Mouse (Mus musculus) hindbrain, embryonic 16.5 days (tissue): ENCODE data around the gene Mc3r. TPM values are rescaled to one million over a fixed set of nuclear protein-coding genes. Genes with fewer than 3 reads are reported as not detected.

ENCODE experiments used
- ATAC-seq: fragments of 200-750 bp; cut with Nextera tagmentation; 2 replicates; pipeline ENCODE4 v1.8.0; 2017; ENCODE audit warnings: moderate TSS enrichment, moderate library complexity
- H3K27ac ChIP-seq: fragments of 300-500 bp; sonication (generic); 2 replicates; pipeline ENCODE4 v1.5.1; 2014; ENCODE audit warnings: low read depth, mild to moderate bottlenecking, control low read depth, low read length, moderate library complexity
- H3K27me3 ChIP-seq: fragments of 300-500 bp; sonication (generic); replicated peaks from 2 replicates; pipeline ENCODE4 v1.6.1; 2014; ENCODE audit warnings: low read length; ENCODE audit not compliant: control insufficient read depth, insufficient read depth
- H3K36me3 ChIP-seq: fragments of 300-500 bp; sonication (generic); 2 replicates; pipeline ENCODE4 v1.6.1; 2014; ENCODE audit warnings: mild to moderate bottlenecking, low read length, moderate library complexity, mixed read lengths; ENCODE audit not compliant: control insufficient read depth, insufficient read depth
- H3K4me1 ChIP-seq: fragments of 300-500 bp; sonication (generic); 2 replicates; pipeline ENCODE4 v1.6.1; 2014; ENCODE audit warnings: low read depth, low read length; ENCODE audit not compliant: control insufficient read depth, insufficient read depth
- H3K4me2 ChIP-seq: fragments of 300-500 bp; sonication (generic); 2 replicates; pipeline ENCODE4 v1.6.1; 2014; ENCODE audit warnings: mild to moderate bottlenecking, low read length, control low read depth, moderate library complexity
- H3K4me3 ChIP-seq: fragments of 300-500 bp; sonication (generic); 2 replicates; pipeline ENCODE4 v1.5.1; 2014; ENCODE audit warnings: mild to moderate bottlenecking, low read length, control low read depth, moderate library complexity
- H3K9ac ChIP-seq: fragments of 300-500 bp; sonication (generic); 2 replicates; pipeline ENCODE4 v1.6.1; 2014; ENCODE audit warnings: low read depth, mild to moderate bottlenecking, control low read depth, low read length, moderate library complexity
- H3K9me3 ChIP-seq: fragments of 300-500 bp; sonication (generic); 2 replicates; pipeline ENCODE4 v1.6.1; 2014; ENCODE audit warnings: mild to moderate bottlenecking, low read length, moderate library complexity; ENCODE audit not compliant: control insufficient read depth
- WGBS: fragments of 180-500 bp; shearing (Covaris S2); extraction: QIAGEN DNeasy Blood & Tissue Kit; methylation state at CpG from one replicate; pipeline ENCODE4 v1.1.7; 2014; 5-methylcytosine and 5-hydroxymethylcytosine counted together
- polyA plus RNA-seq: library from polyadenylated mRNA; unstranded; fragments of >200 nt; fragmentation: Nextera tagmentation; extraction: Ambion mirVana; gene quantifications from 2 replicates; pipeline ENCODE4 v1.2.1, GENCODE M21; 2015

Mc3r gene
- polyA plus RNA-seq, 1 experiment from 2014 or later = 0.11 TPM

GRCm38 (mm10) chr2:172238220-172238619, 10.1 kb upstream of the Mc3r start:
- no peaks in the 10 kb centered on the region for H3K9me3 ChIP-seq
- 59% methylated on average over 5 of the region's 5 CpGs for WGBS
- no peaks in the 10 kb centered on the region for H3K36me3 ChIP-seq
- no peak overlapping the region for H3K4me2 ChIP-seq
- H3K9ac ChIP-seq = no peak overlapping the region
- H3K4me3 ChIP-seq = no peak overlapping the region
- H3K27ac ChIP-seq = no peak overlapping the region
- no peaks in the 10 kb centered on the region for H3K4me1 ChIP-seq
- H3K27me3 ChIP-seq = no peaks in the 10 kb centered on the region
- ATAC-seq = no peak

- Histone ChIP-seq H3K9ac (no peak overlapping the region), H3K27me3 (no peaks in the 10 kb centered on the region)
These were observed 7.3 kb upstream of the Mc3r start for GRCm38 (mm10) chr2:172241031-172241430.

DNA sequence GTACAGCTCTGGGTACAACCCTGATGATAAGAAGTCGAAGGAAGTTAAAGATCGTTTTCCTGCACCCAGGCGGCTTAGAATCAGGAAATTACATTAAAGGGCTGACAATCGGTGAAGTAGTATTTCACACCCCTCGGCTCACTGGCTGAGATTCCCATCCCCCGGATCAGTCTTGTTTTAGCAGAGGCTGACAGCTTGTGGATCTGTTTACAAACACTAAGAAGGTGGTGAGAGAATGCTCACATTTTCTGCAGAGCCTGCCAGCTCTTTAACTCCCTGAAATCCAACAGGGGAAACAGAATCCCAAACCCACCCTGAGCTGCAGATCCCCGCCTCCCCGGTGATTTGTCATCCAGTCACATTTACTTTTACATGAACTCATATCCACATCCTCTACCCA, 2.8 kb upstream of the Mc3r start:
- Histone ChIP-seq H3K4me1 (peaks cover 5% of the 10 kb centered on the region; the same call in 1 of the 2 replicates), H3K4me3 (no peak overlapping the region), H3K36me3 (no peaks in the 10 kb centered on the region), H3K27me3 (0 out of 2 replicates have a peak, but pooled peaks cover 3% of the 10 kb centered on the region), H3K4me2 (no peak overlapping the region), H3K9ac (no peak overlapping the region), H3K27ac (no peak overlapping the region), H3K9me3 (no peaks in the 10 kb centered on the region)
- no peak for ATAC-seq
- 80% methylated on average over 8 of the region's 8 CpGs for WGBS

More at GRCm38 (mm10) chr2:172241031-172241430, 7.3 kb upstream of the Mc3r start:
- Histone ChIP-seq H3K4me1 (no peaks in the 10 kb centered on the region), H3K36me3 (no peaks in the 10 kb centered on the region), H3K4me2 (no peak overlapping the region), H3K4me3 (no peak overlapping the region), H3K27ac (no peak overlapping the region), H3K9me3 (no peaks in the 10 kb centered on the region)
- no peak for ATAC-seq
- 21% methylated on average over 5 of the region's 5 CpGs for WGBS

- Histone ChIP-seq H3K4me1 (peaks cover 5% of the 10 kb centered on the region; the same call in 1 of the 2 replicates), H3K27ac (no peak overlapping the region), H3K9ac (no peak overlapping the region), H3K36me3 (no peaks in the 10 kb centered on the region), H3K9me3 (no peaks in the 10 kb centered on the region), H3K4me2 (no peak overlapping the region), H3K4me3 (no peak overlapping the region), H3K27me3 (0 out of 2 replicates have a peak, but pooled peaks cover 3% of the 10 kb centered on the region)
- no peak for ATAC-seq
- WGBS = 80% methylated on average over 14 of the region's 14 CpGs
These were observed 1.0 kb downstream of the Mc3r start for GRCm38 (mm10) chr2:172249336-172249735.

DNA sequence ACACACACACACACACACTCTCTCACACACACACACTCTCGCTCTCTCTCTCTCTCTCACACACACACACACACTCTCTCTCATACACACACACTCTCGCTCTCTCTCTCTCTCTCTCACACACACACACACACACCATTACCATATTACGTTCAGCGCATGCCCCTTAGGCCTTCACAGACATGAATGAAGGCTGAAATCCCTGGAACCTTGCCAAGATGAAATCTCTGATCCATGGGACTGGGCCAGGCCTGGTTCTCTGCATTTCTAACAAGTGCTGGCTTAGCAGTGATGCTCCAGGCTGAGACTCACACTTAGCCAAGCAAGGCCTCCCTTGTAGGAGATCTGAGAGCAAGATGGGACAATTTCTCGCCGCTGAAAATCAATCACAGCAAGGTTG, 8.1 kb downstream of the Mc3r start:
- Histone ChIP-seq H3K9ac (no peak overlapping the region), H3K4me3 (no peak overlapping the region), H3K4me2 (no peak overlapping the region), H3K36me3 (no peaks in the 10 kb centered on the region), H3K9me3 (no peaks in the 10 kb centered on the region), H3K27ac (no peak overlapping the region), H3K27me3 (no peaks in the 10 kb centered on the region), H3K4me1 (no peaks in the 10 kb centered on the region)
- ATAC-seq = no peak
- WGBS = 62% methylated on average over 6 of the region's 6 CpGs

DNA sequence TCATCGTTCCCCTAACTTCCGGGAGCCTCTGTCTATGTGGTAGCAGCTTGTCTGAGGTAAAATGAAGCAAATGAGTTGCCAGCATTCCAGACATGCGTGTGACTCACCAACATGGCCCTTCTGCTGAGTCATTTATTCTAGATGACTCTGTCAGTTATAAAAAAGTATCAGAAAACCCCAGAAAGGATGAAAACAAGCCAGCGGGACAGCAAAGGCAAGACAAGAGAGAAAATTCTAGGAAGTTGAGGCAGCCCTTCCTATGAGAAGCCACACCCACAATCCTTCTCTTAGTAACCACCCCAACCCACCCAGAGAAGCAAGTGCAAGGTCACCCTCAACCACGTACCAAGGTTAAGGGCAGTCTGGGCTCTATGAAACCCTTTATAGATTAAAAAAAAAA, 8.7 kb downstream of the Mc3r start:
- no peaks in the 10 kb centered on the region for H3K9me3 ChIP-seq
- H3K27ac ChIP-seq = no peak overlapping the region
- H3K27me3 ChIP-seq = no peaks in the 10 kb centered on the region
- no peak overlapping the region for H3K9ac ChIP-seq
- H3K4me2 ChIP-seq = no peak overlapping the region
- no peaks in the 10 kb centered on the region for H3K4me1 ChIP-seq
- H3K4me3 ChIP-seq = no peak overlapping the region
- H3K36me3 ChIP-seq = no peaks in the 10 kb centered on the region
- 84% methylated on average over 5 of the region's 5 CpGs for WGBS
- ATAC-seq = no peak

- Histone ChIP-seq H3K27me3 (no peaks in the 10 kb centered on the region), H3K4me3 (no peak overlapping the region), H3K27ac (no peak overlapping the region), H3K4me2 (no peak overlapping the region), H3K9ac (no peak overlapping the region), H3K9me3 (no peaks in the 10 kb centered on the region), H3K4me1 (no peaks in the 10 kb centered on the region), H3K36me3 (no peaks in the 10 kb centered on the region)
- ATAC-seq = no peak
- 36% methylated on average over 12 of the region's 12 CpGs for WGBS
These were observed 9.3 kb downstream of the Mc3r start for GRCm38 (mm10) chr2:172257471-172258065.

DNA sequence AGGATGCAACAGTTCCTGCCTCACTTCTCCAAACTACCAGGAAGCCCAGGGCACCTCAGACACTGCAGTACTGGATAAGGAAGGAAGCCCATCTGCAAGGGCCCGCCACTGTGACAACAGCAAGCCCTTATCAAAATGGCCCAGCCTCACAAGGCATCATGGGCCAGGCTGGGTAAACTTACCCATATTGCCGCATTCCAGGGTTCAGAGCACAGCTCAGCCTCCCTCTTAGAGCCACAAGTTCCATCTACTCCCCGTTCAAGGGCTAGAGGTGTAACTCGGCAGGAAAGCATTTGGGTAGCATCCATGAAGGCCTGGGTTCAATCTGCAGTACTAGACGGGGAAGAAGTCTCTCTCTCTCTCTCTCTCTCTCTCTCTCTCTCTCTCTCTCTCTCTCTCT, 11.8 kb downstream of the Mc3r start:
- no peak for ATAC-seq
- Histone ChIP-seq H3K9ac (no peak overlapping the region), H3K36me3 (no peaks in the 10 kb centered on the region), H3K9me3 (no peaks in the 10 kb centered on the region), H3K27ac (no peak overlapping the region), H3K27me3 (no peaks in the 10 kb centered on the region), H3K4me3 (no peak overlapping the region), H3K4me2 (no peak overlapping the region), H3K4me1 (no peaks in the 10 kb centered on the region)
- WGBS = 79% methylated on average over 5 of the region's 5 CpGs

DNA sequence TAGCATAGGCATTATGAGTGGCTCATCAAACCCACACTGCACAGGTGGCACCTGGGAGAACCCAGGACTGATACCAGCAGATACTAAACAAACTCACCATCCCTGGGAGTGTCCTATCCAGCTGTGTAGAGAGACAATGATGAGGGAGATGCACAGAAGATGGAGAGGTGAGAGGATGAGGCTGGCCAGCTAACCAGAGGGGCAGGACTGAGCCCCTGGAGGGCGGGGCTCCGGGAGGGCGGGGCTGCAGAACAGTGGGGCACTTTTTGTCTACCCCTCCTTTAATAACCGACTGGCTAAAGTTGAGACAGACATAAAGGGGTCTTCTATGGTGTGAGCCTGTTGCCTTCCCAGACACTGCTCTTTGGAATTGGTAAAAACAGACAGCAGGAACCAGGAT, 13.1 kb downstream of the Mc3r start:
- Histone ChIP-seq H3K27me3 (no peaks in the 10 kb centered on the region), H3K9me3 (no peaks in the 10 kb centered on the region), H3K4me2 (no peak overlapping the region), H3K36me3 (no peaks in the 10 kb centered on the region), H3K9ac (no peak overlapping the region), H3K4me3 (no peak overlapping the region), H3K27ac (no peak overlapping the region), H3K4me1 (no peaks in the 10 kb centered on the region)
- ATAC-seq = no peak
- WGBS = 73% methylated on average over 4 of the region's 4 CpGs

GRCm38 (mm10) chr2:172263216-172263615, 14.9 kb downstream of the Mc3r start:
- no peaks in the 10 kb centered on the region for H3K36me3 ChIP-seq
- H3K4me1 ChIP-seq = no peaks in the 10 kb centered on the region
- H3K9ac ChIP-seq = no peak overlapping the region
- no peak overlapping the region for H3K4me3 ChIP-seq
- WGBS = 88% methylated on average over 6 of the region's 6 CpGs
- no peak overlapping the region for H3K27ac ChIP-seq
- ATAC-seq = no peak
- H3K9me3 ChIP-seq = no peaks in the 10 kb centered on the region
- H3K27me3 ChIP-seq = no peaks in the 10 kb centered on the region
- no peak overlapping the region for H3K4me2 ChIP-seq
